Mouse (Mus musculus): Measurements from ENCODE around the gene Itgam.
"Not testable (repeated sequence)": the region's sequence is repeated elsewhere in the genome, so short reads cannot be mapped to it uniquely, and the experiment has no call there.

The Itgam gene

GRCm38 (mm10) chr7:128128741-128129720 lies 66.6 kb downstream of the Itgam start, which contains the start of gene Itgax:
Gene Itgax, plus strand, starts transcription at chr7:128129547.
- DNase-seq (ENCODE audit: extremely low read depth, low read depth, low spot score): no peak

- no peak for DNase-seq (ENCODE audit: extremely low read depth, low read depth, low spot score)
Measured at GRCm38 (mm10) chr7:128132148-128132547, 69.7 kb downstream of the Itgam start.

DNA sequence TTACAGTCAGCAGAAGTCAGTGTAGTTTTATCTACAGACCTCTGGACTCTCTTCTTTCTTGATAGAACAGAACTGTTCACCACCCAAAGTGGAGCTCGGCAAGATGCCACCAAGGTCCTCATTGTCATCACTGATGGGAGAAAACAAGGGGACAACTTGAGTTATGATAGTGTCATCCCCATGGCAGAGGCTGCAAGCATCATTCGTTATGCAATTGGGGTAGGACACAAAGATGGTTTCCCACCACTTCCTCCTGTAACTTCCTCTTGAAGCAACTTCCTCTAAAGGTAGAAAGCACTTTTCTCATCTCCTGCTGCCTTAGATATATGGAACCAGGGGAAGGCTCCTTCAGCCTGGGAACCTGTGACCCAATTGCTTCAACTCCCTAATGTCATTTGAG lies 71.2 kb downstream of the Itgam start:
- no peak for DNase-seq (ENCODE audit: extremely low read depth, low read depth, low spot score)

- DNase-seq (ENCODE audit: extremely low read depth, low read depth, low spot score): no peak
Measured at GRCm38 (mm10) chr7:128136927-128137326, 74.5 kb downstream of the Itgam start.

- no peak for DNase-seq (ENCODE audit: extremely low read depth, low read depth, low spot score)
Measured at GRCm38 (mm10) chr7:128139611-128140010, 77.2 kb downstream of the Itgam start.

- DNase-seq (ENCODE audit: extremely low read depth, low read depth, low spot score): no peak
Measured at GRCm38 (mm10) chr7:128150970-128151369, 88.5 kb downstream of the Itgam start.

DNA sequence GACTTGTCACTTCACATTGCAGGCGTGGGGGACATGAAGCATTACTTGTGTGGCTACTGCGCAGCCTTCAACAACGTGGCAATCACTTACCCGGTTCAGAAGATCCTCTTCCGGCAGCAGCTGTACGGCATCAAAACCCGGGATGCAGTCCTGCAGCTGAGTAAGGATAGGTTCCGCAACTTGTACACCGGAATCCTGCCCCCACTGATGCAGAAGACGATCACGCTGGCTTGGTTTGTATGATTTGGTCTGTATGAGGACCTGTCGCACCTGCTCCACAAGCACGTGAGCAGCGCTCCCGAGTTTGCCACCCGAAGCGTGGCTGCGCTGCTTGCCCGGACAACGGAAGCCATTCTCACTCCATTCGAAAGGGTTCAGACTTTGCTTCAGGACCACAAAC lies 91.6 kb downstream of the Itgam start, which contains the start of gene Itgad:
Gene Itgad, plus strand, starts transcription at position 301 of the 400 bp plus-strand sequence.
- no peak for DNase-seq (ENCODE audit: extremely low read depth, low read depth, low spot score)

GRCm38 (mm10) chr7:128154924-128155323 lies 92.5 kb downstream of the Itgam start:
- DNase-seq (ENCODE audit: extremely low read depth, low read depth, low spot score): no peak

DNA sequence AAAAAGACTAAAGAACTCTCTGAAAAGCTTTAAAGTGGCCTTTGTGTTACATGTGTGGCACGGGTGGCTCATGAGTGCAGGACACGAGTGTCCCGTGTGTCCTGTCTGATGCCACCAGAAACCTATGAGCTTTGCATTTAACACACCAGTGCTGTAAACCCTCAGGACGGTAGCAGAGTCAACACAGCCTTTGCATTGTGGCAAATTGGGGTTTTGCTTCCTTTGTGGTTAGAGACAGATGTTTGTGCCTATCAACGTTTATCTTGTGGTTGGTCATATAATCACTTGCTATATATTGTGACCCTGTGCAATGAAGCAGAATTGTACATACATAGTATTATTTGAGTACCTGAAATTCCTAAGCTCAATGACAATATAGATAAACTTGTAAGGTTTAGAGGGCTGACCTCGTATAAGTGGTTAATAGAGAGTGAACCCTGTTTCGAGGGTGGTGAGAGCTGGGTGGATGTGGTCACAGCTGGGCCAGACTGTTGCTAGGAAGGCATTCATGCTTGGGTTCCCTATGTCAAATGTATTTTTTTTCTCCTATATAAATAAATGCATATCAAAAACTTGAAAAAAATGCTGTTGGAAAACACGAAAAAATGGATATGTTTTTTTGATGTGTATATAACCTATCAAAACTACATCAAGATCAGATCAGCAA lies 96.4 kb downstream of the Itgam start:
- not testable (repeated sequence) for DNase-seq (ENCODE audit: extremely low read depth, low read depth, low spot score)

GRCm38 (mm10) chr7:128164001-128164400 lies 101.6 kb downstream of the Itgam start:
- DNase-seq (ENCODE audit: extremely low read depth, low read depth, low spot score): no peak

- DNase-seq (ENCODE audit: extremely low read depth, low read depth, low spot score): no peak
Measured at GRCm38 (mm10) chr7:128166391-128166790, 104.0 kb downstream of the Itgam start.

Data from fat pad, adult 2 months (tissue).